ENCODE assay signal across 27 mouse cellular contexts in the genomic region with DNA sequence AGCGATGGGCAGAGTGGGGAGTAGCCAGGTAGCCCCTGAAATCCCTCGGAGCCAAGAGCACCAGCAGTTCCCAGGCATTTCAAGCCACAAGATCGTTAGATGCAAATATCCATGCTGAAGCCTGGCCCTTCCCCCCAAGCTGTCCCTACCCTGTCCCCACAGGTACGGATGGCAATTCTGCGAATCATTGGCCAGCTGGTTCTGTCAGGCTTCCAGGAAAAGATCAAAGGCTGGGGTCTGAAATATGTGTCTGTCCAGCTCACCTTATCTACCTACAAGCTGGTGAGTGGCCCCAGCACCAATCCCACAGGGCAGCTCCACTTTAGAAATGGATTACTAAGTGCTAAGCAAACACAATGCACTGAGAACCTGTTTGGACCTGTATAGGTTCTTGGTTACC. TPM values are rescaled to one million over a fixed set of nuclear protein-coding genes. Genes with fewer than 3 reads are reported as not detected.
DNase-seq lines count a peak whose midpoint lies in the region; ATAC-seq and TF ChIP-seq lines count a peak whose summit lies in the region.
"Had no signal": no experiment of that assay in that cellular context is flagged by ENCODE, and none has a peak within 500 bp of the region (broad histone marks: within the 10 kb centered on the region; RNA-seq: fewer than 3 reads in every experiment).

No protein-coding gene starts in this region.

- intact Hi-C loops in gastrocnemius, adult 2 months (cut with DNase I): no loop called here
- intact Hi-C loops in left cerebral cortex, postnatal 36 days (cut with DNase I): no loop called here

- peak; percentile 19 for DNase-seq in gastrocnemius, adult 2 months
- DNase-seq in gastrocnemius, adult 18-20 months (ENCODE audit: low spot score): no peak
- DNase-seq in lung, postnatal 0 days (ENCODE audit: low spot score): no peak
- no peak for DNase-seq in lung, postnatal 14 days
- DNase-seq in G1E (ENCODE audit: low spot score): no peak
- no peak for DNase-seq in left cerebral cortex, postnatal 36 days (ENCODE audit: low spot score in 2 of 2)
- DNase-seq: adrenal gland, postnatal 10 days; B cell, adult 2 months; cerebellum, adult 11-12 months; cerebellum, adult 9-10 months; cerebellum, postnatal 25 days; gastrocnemius, postnatal 25 days had no signal

- H3K9ac ChIP-seq in lung, postnatal 0 days (replicated peaks; ENCODE audit: low read depth): no peak overlapping the region
- H3K9ac ChIP-seq in stomach, embryonic 15.5 days: no peak overlapping the region
- H3K9ac ChIP-seq: embryonic facial prominence, embryonic 13.5 days; forebrain, embryonic 12.5 days; heart, embryonic 12.5 days had no signal

- peaks cover 61% of the 10 kb centered on the region for H3K9me3 ChIP-seq in lung, postnatal 0 days (ENCODE audit: low read length)
- H3K9me3 ChIP-seq in G1E (replicated peaks): peaks cover 2% of the 10 kb centered on the region; the same call in 1 of the 2 replicates
- peaks cover 29% of the 10 kb centered on the region; the same call in 1 of the 2 replicates for H3K9me3 ChIP-seq in stomach, embryonic 15.5 days

- H3K4me3 ChIP-seq in gastrocnemius, adult 2 months: no peak overlapping the region
- no peak overlapping the region for H3K4me3 ChIP-seq in lung, postnatal 0 days (ENCODE audit: low read depth, low read length)
- H3K4me3 ChIP-seq in G1E (ENCODE audit: low read depth, low read length): no peak overlapping the region
- H3K4me3 ChIP-seq in stomach, embryonic 15.5 days (replicated peaks): no peak overlapping the region
- H3K4me3 ChIP-seq: embryonic facial prominence, embryonic 13.5 days; forebrain, embryonic 12.5 days; heart, embryonic 12.5 days; hindbrain, embryonic 10.5 days had no signal

- ATAC-seq in lung, postnatal 0 days: peak; percentile 20
- no peak for ATAC-seq in G1E (ENCODE audit: extremely low read depth, insufficient number of reproducible peaks, low FRiP score, poor library complexity, severe bottlenecking)
- ATAC-seq in stomach, embryonic 15.5 days (ENCODE audit: insufficient read depth, low FRiP score, low read depth): 0 out of 2 replicates have a peak, but pooled peaks have one; percentile 5
- no peak for ATAC-seq in cerebellum, adult (ENCODE audit: insufficient number of reproducible peaks, low FRiP score, low TSS enrichment)
- ATAC-seq: CD4-positive, CD25-positive, alpha-beta regulatory T cell, adult 4 months; forebrain, embryonic 16.5 days had no signal

- H3K36me3 ChIP-seq in lung, postnatal 0 days (ENCODE audit: insufficient read depth, low read length): no peaks in the 10 kb centered on the region
- no peaks in the 10 kb centered on the region for H3K36me3 ChIP-seq in G1E (replicated peaks)
- no peaks in the 10 kb centered on the region for H3K36me3 ChIP-seq in stomach, embryonic 15.5 days
- H3K36me3 ChIP-seq: embryonic facial prominence, embryonic 13.5 days; forebrain, embryonic 12.5 days; heart, embryonic 12.5 days; hindbrain, embryonic 10.5 days had no signal

- H3K4me1 ChIP-seq in lung, postnatal 0 days (ENCODE audit: insufficient read depth, low read depth, low read length): no peaks in the 10 kb centered on the region
- no peaks in the 10 kb centered on the region for H3K4me1 ChIP-seq in G1E (ENCODE audit: insufficient read depth, low read depth, low read length)
- H3K4me1 ChIP-seq in stomach, embryonic 15.5 days: no peaks in the 10 kb centered on the region
- H3K4me1 ChIP-seq: embryonic facial prominence, embryonic 13.5 days; forebrain, embryonic 12.5 days; heart, embryonic 12.5 days; hindbrain, embryonic 10.5 days had no signal

- H3K27me3 ChIP-seq in lung, postnatal 0 days (replicated peaks; ENCODE audit: insufficient read depth, low read length): no peaks in the 10 kb centered on the region
- H3K27me3 ChIP-seq in G1E (ENCODE audit: insufficient read depth, low read length): peaks cover 9% of the 10 kb centered on the region; the same call in 1 of the 2 replicates
- no peaks in the 10 kb centered on the region for H3K27me3 ChIP-seq in stomach, embryonic 15.5 days (replicated peaks)
- H3K27me3 ChIP-seq: embryonic facial prominence, embryonic 13.5 days; forebrain, embryonic 12.5 days; heart, embryonic 12.5 days had no signal

- H3K4me2 ChIP-seq in lung, postnatal 0 days (replicated peaks; ENCODE audit: low read depth, low read length): no peak overlapping the region
- H3K4me2 ChIP-seq in stomach, embryonic 15.5 days: no peak overlapping the region
- H3K4me2 ChIP-seq: embryonic facial prominence, embryonic 13.5 days; forebrain, embryonic 12.5 days; heart, embryonic 12.5 days had no signal

- 68% methylated on average over 5 of the region's 5 CpGs for WGBS in lung, postnatal 0 days
- 74% methylated on average over 5 of the region's 5 CpGs for WGBS in stomach, embryonic 15.5 days

- no peak for TF ChIP-seq CTCF in gastrocnemius, adult 2 months (IDR thresholded peaks at IDR 0.05)
- no peak for TF ChIP-seq CTCF in lung, postnatal 0 days (IDR thresholded peaks at IDR 0.05)
- 0 out of 2 replicates have a peak, but pooled peaks have one; percentile 1 for TF ChIP-seq CTCF in G1E (IDR thresholded peaks at IDR 0.05; ENCODE audit: low read depth, low read length)

- TF ChIP-seq EP300 in lung, postnatal 0 days (IDR thresholded peaks at IDR 0.05): no peak

- no peak overlapping the region for H3K27ac ChIP-seq in gastrocnemius, adult 2 months
- H3K27ac ChIP-seq in lung, postnatal 0 days (ENCODE audit: low read length): no peak overlapping the region
- H3K27ac ChIP-seq in stomach, embryonic 15.5 days: no peak overlapping the region
- H3K27ac ChIP-seq: embryonic facial prominence, embryonic 13.5 days; forebrain, embryonic 12.5 days; hindbrain, embryonic 10.5 days had no signal

RNA-seq across cellular contexts. Expression of a gene that starts 10.5 kb away (rescaled TPM):
- total RNA-seq in gastrocnemius, adult 2 months (2021): not detected
- not detected for total RNA-seq in gastrocnemius, adult 18-20 months (2021)
- 0.15 and 0.43 TPM in 2 replicates for polyA plus RNA-seq in lung, postnatal 0 days (2015; fragmentation: Nextera tagmentation; extraction: Ambion mirVana)
- total RNA-seq in G1E (2014; fragmentation: Nextera tagmentation) (not detected in 2 replicates), G1E (2017) (0.23 and 0.49 TPM in 2 replicates)
- not detected in 2 replicates for polyA plus RNA-seq in G1E (2012)
- 0.94 and 1.2 TPM in 2 replicates for polyA plus RNA-seq in stomach, embryonic 15.5 days (2015; fragmentation: Nextera tagmentation; extraction: Ambion mirVana)
- total RNA-seq in left cerebral cortex, postnatal 36 days (2021): under 1 TPM in 1 of 2 experiments, not detected in 1; 0.07 TPM
- total RNA-seq: gastrocnemius, postnatal 25 days had no signal
- polyA plus RNA-seq: cortical plate, adult 2 months had no signal

RNA-seq across cellular contexts. Expression of a gene that starts 25.6 kb away (rescaled TPM):
- total RNA-seq in gastrocnemius, adult 2 months (2021): not detected
- under 1 TPM in 1 of 2 experiments, not detected in 1; 0.09 TPM for total RNA-seq in gastrocnemius, adult 18-20 months (2021)
- polyA plus RNA-seq in lung, postnatal 0 days (2015; fragmentation: Nextera tagmentation; extraction: Ambion mirVana): 0.21 and 0.26 TPM in 2 replicates
- not detected in 2 replicates for total RNA-seq in G1E (2014; fragmentation: Nextera tagmentation)
- total RNA-seq in G1E (2017): 0.06 and 0.22 TPM in 2 replicates
- not detected in 2 replicates for polyA plus RNA-seq in G1E (2012)
- 5.3 and 7.1 TPM in 2 replicates for polyA plus RNA-seq in stomach, embryonic 15.5 days (2015; fragmentation: Nextera tagmentation; extraction: Ambion mirVana)
- total RNA-seq in left cerebral cortex, postnatal 36 days (2021): under 1 TPM in 1 of 2 experiments, not detected in 1; 0.18 TPM
- total RNA-seq: heart, adult 8-10 months; heart, postnatal 25 days; MEL had no signal
- polyA plus RNA-seq: CD4-positive, CD25-positive, alpha-beta regulatory T cell, adult 4 months; embryonic facial prominence, embryonic 13.5 days; forebrain, embryonic 12.5 days; forebrain, embryonic 16.5 days; hindbrain, embryonic 10.5 days had no signal

RNA-seq across cellular contexts. Expression of a gene that starts 31.7 kb away (rescaled TPM):
- not detected for total RNA-seq in gastrocnemius, adult 2 months (2021)
- total RNA-seq in gastrocnemius, adult 18-20 months (2021): not detected
- polyA plus RNA-seq in lung, postnatal 0 days (2015; fragmentation: Nextera tagmentation; extraction: Ambion mirVana): 2.7 and 3.8 TPM in 2 replicates
- not detected in 2 replicates for total RNA-seq in G1E (2014; fragmentation: Nextera tagmentation)
- 0.16 TPM in 1 of 2 replicates, not detected in the other for total RNA-seq in G1E (2017)
- polyA plus RNA-seq in G1E (2012): not detected in 2 replicates
- polyA plus RNA-seq in stomach, embryonic 15.5 days (2015; fragmentation: Nextera tagmentation; extraction: Ambion mirVana): 8.4 and 10.1 TPM in 2 replicates
- 1 to 10 TPM; 2.2 to 2.5 TPM for total RNA-seq in left cerebral cortex, postnatal 36 days (2021)
- total RNA-seq: granulocyte monocyte progenitor cell, adult 5-6 weeks; MEL had no signal

RNA-seq across cellular contexts. Expression of a gene that starts 36.9 kb away (rescaled TPM):
- total RNA-seq in gastrocnemius, adult 2 months (2021): not detected
- total RNA-seq in gastrocnemius, adult 18-20 months (2021): under 1 TPM in 1 of 2 experiments, not detected in 1; 0.09 TPM
- polyA plus RNA-seq in lung, postnatal 0 days (2015; fragmentation: Nextera tagmentation; extraction: Ambion mirVana): 0.08 and 0.11 TPM in 2 replicates
- total RNA-seq in G1E (2014; fragmentation: Nextera tagmentation): not detected in 2 replicates
- total RNA-seq in G1E (2017): 0.05 TPM in 1 of 2 replicates, not detected in the other
- not detected in 2 replicates for polyA plus RNA-seq in G1E (2012)
- polyA plus RNA-seq in stomach, embryonic 15.5 days (2015; fragmentation: Nextera tagmentation; extraction: Ambion mirVana): 0.23 and 0.50 TPM in 2 replicates
- total RNA-seq in left cerebral cortex, postnatal 36 days (2021): not detected
- total RNA-seq: heart, postnatal 25 days; MEL had no signal
- polyA plus RNA-seq: CD4-positive, CD25-positive, alpha-beta regulatory T cell, adult 4 months; cortical plate, adult 2 months; embryonic facial prominence, embryonic 13.5 days; forebrain, embryonic 12.5 days; forebrain, embryonic 16.5 days; frontal cortex, adult 2 months; heart, embryonic 12.5 days; heart, embryonic 16.5 days; hindbrain, embryonic 10.5 days had no signal

RNA-seq across cellular contexts. Expression of a gene that starts 40.1 kb away (rescaled TPM):
- 1 to 10 TPM; 6.1 to 6.6 TPM for total RNA-seq in gastrocnemius, adult 2 months (2021)
- total RNA-seq in gastrocnemius, adult 18-20 months (2021): 1 to 10 TPM; 5.4 to 5.8 TPM
- polyA plus RNA-seq in lung, postnatal 0 days (2015; fragmentation: Nextera tagmentation; extraction: Ambion mirVana): 21.9 and 26.0 TPM in 2 replicates
- 230 and 327 TPM in 2 replicates for total RNA-seq in G1E (2014; fragmentation: Nextera tagmentation)
- total RNA-seq in G1E (2017): 187 and 221 TPM in 2 replicates
- polyA plus RNA-seq in G1E (2012): 42.0 and 52.9 TPM in 2 replicates
- polyA plus RNA-seq in stomach, embryonic 15.5 days (2015; fragmentation: Nextera tagmentation; extraction: Ambion mirVana): 162 and 176 TPM in 2 replicates
- 10 to 100 TPM; 33.0 to 38.9 TPM for total RNA-seq in left cerebral cortex, postnatal 36 days (2021)

Comparison
In these comparisons a context has a peak if more than half of its experiments do, and no peak if none do; other contexts are left out.
1. ATAC-seq: peak in lung, postnatal 0 days (single experiment) and stomach, embryonic 15.5 days (single experiment); none in G1E (single experiment) and cerebellum, adult (single experiment).